Mouse (Mus musculus) liver, adult 2 months (tissue): Measurements from ENCODE around the gene Dusp13. TPM values are rescaled to one million over a fixed set of nuclear protein-coding genes. Genes with fewer than 3 reads are reported as not detected.

Experiments used
- DNase-seq: peaks from one replicate; pipeline ENCODE4 v3.0.0-alpha.2; 2011; ENCODE audit warnings: low read depth, low spot score; ENCODE audit errors: extremely low read depth
- H3K27ac ChIP-seq: fragments of 200-500 bp; replicated peaks from 2 replicates; pipeline ENCODE4 v1.5.1; 2012; ENCODE audit warnings: low read depth, mild to moderate bottlenecking, control low read depth, inconsistent platforms, low read length; ENCODE audit not compliant: insufficient read depth
- H3K27me3 ChIP-seq: fragments of 200-500 bp; 2 replicates; pipeline ENCODE4 v1.6.1; 2012; ENCODE audit warnings: mild to moderate bottlenecking, moderate library complexity, low read length, inconsistent platforms; ENCODE audit not compliant: control insufficient read depth, insufficient read depth
- H3K36me3 ChIP-seq: fragments of 200-500 bp; 2 replicates; pipeline ENCODE4 v1.6.1; 2012; ENCODE audit warnings: low read length, inconsistent platforms; ENCODE audit not compliant: control insufficient read depth, insufficient read depth
- H3K4me1 ChIP-seq: fragments of 200-500 bp; 2 replicates; pipeline ENCODE4 v1.6.1; 2011; ENCODE audit warnings: low read length; ENCODE audit not compliant: control insufficient read depth, insufficient read depth
- H3K4me3 ChIP-seq: fragments of 200-500 bp; 2 replicates; pipeline ENCODE4 v1.5.1; 2011; ENCODE audit warnings: low read depth, mild to moderate bottlenecking, control low read depth, low read length, moderate library complexity; ENCODE audit not compliant: insufficient read depth
- H3K79me2 ChIP-seq: fragments of 200-500 bp; 2 replicates; pipeline ENCODE4 v1.6.1; 2012; ENCODE audit warnings: inconsistent platforms, mild to moderate bottlenecking, low read length, moderate library complexity; ENCODE audit not compliant: control insufficient read depth, insufficient read depth
- H3K9ac ChIP-seq: fragments of 200-500 bp; 2 replicates; pipeline ENCODE4 v1.6.1; 2012; ENCODE audit warnings: low read depth, mild to moderate bottlenecking, control low read depth, inconsistent platforms, low read length
- CTCF ChIP-seq: fragments of 200-500 bp; IDR thresholded peaks from 2 replicates; pipeline ENCODE4 v1.5.1; 2011; ENCODE audit warnings: low read depth, low read length, control low read depth
- POLR2A ChIP-seq: fragments of 200-500 bp; IDR thresholded peaks from 2 replicates; pipeline ENCODE4 v1.6.1; 2011; ENCODE audit warnings: low read length, control low read depth; ENCODE audit not compliant: insufficient read depth; ENCODE audit errors: extremely low read depth
- WGBS: fragments of 180-500 bp; shearing (Covaris S2); methylation state at CpG from one replicate; pipeline ENCODE4 v1.1.7; 2018; 5-methylcytosine and 5-hydroxymethylcytosine counted together
- polyA plus RNA-seq: library from polyadenylated mRNA; depleted of rRNA; stranded (reverse); fragments of >200 nt; gene quantifications from 2 replicates; pipeline ENCODE4 v1.2.3, GENCODE M21; 2012
- total RNA-seq: library from RNA; depleted of rRNA; stranded (reverse); fragments of >200 nt; gene quantifications from 2 replicates; pipeline ENCODE4 v1.2.3, GENCODE M21; 2014

The Dusp13 gene
- total and polyA plus RNA-seq, 2 experiments: 0.21 TPM; not detected in 1

DNA sequence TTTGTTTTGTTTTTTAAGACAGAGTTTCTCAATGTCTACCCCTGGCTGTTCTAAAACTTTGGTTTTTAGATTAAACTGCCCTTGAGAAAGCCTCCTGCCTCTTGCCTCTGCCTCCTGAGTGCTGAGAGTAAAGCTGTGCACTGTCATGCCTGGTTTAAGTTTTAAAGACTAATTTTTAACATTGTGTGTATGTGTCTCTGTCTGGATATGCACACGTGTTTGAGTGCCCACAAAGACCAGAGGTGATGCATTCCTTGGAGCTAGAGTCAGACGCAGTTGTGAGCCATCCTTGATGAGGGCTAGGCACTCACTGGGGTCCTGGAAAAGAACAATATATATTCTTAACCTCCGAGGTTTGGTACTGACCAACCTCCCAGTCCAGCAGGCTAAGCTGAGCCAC is 36.4 kb upstream of the Dusp13 start:
- no peak overlapping the region for H3K9ac ChIP-seq
- TF ChIP-seq POLR2A: no peak
- no peak for TF ChIP-seq CTCF
- H3K27ac ChIP-seq: no peak overlapping the region
- H3K36me3 ChIP-seq: peaks cover 20% of the 10 kb centered on the region
- peaks cover 3% of the 10 kb centered on the region; the same call in 1 of the 2 replicates for H3K79me2 ChIP-seq
- peaks cover 5% of the 10 kb centered on the region for H3K4me1 ChIP-seq
- H3K27me3 ChIP-seq: no peaks in the 10 kb centered on the region
- WGBS: 95% methylated on average over 3 of the region's 3 CpGs
- no peak overlapping the region for H3K4me3 ChIP-seq
- DNase-seq: no peak

DNA sequence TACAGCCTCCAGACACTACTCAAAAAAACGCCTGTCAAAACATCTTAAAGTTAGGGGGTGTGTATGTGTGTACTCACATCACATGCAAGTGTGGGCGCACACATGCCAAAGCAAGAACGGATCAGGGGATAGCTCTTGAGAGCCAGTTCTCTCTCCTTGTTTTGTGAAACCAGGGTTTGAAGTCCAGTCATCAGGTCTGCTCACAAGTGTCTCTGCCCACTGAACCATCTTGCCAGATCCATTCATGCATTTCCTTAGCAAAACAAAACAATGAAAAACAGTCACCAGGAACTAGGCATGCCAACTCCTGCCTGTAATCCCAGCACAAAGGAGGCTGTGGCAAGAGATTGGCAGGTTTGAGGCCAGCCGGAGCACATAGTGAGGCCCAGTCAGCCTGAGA is 35.5 kb upstream of the Dusp13 start:
- no peak overlapping the region for H3K9ac ChIP-seq
- H3K4me3 ChIP-seq: no peak overlapping the region
- peaks cover 3% of the 10 kb centered on the region; the same call in 1 of the 2 replicates for H3K79me2 ChIP-seq
- H3K27ac ChIP-seq: no peak overlapping the region
- H3K4me1 ChIP-seq: peaks cover 5% of the 10 kb centered on the region
- peaks cover 19% of the 10 kb centered on the region for H3K36me3 ChIP-seq
- TF ChIP-seq CTCF (no peak), POLR2A (no peak)
- WGBS: 94% methylated on average over 4 of the region's 4 CpGs
- DNase-seq: no peak
- no peaks in the 10 kb centered on the region for H3K27me3 ChIP-seq

DNA sequence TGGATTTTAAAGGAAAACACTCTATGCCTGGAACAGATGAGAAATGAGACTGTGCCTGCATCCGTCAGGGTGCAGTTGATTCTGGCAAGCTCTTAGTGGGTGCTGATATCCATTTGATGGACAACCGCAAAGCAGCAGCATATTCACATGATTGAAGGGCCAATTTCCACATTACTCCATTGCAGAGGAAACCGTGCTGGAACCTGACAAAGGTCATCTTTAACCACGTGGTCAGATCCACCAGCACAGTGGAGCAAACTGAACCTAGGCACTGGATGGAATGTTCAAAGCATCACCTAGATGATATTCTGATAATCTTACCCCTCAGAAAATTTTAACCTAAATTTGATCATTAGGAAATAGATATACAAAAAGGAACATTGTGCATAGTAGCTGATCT is 25.2 kb upstream of the Dusp13 start:
- Histone ChIP-seq H3K4me3 (no peak overlapping the region), H3K36me3 (peaks cover 14% of the 10 kb centered on the region; the same call in 1 of the 2 replicates), H3K4me1 (peaks cover 11% of the 10 kb centered on the region), H3K9ac (no peak overlapping the region), H3K27ac (no peak overlapping the region), H3K79me2 (peaks cover 19% of the 10 kb centered on the region), H3K27me3 (no peaks in the 10 kb centered on the region)
- TF ChIP-seq CTCF (no peak), POLR2A (no peak)
- DNase-seq: peak; percentile 87
- 30% methylated on average over 4 of the region's 4 CpGs for WGBS

DNA sequence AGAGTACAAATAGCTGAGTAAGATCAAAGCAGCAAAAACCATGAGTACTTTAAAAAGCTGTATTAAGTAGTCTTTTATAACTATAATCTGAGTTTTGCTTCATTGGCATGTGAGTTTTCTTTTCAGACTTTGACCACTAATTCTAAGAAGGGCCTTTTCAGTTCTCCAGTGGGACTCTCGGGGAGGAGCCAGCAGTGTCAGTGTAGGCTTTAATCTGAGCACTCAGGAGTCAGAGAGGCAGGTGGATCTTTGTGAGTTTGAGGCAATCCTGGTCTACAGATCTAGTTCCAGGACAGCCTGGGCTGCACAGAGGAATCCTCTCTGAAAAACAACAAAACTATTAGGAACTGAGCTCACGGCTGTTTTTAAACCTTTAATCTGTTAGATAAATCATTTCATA is 23.0 kb upstream of the Dusp13 start:
- Histone ChIP-seq H3K4me1 (peaks cover 11% of the 10 kb centered on the region), H3K27me3 (no peaks in the 10 kb centered on the region), H3K9ac (no peak overlapping the region), H3K36me3 (peaks cover 11% of the 10 kb centered on the region; the same call in 1 of the 2 replicates), H3K79me2 (peaks cover 34% of the 10 kb centered on the region), H3K27ac (no peak overlapping the region), H3K4me3 (no peak overlapping the region)
- WGBS: 14% methylated on average over 2 of the region's 2 CpGs
- DNase-seq: peak; percentile 45
- no peak for TF ChIP-seq POLR2A
- no peak for TF ChIP-seq CTCF

DNA sequence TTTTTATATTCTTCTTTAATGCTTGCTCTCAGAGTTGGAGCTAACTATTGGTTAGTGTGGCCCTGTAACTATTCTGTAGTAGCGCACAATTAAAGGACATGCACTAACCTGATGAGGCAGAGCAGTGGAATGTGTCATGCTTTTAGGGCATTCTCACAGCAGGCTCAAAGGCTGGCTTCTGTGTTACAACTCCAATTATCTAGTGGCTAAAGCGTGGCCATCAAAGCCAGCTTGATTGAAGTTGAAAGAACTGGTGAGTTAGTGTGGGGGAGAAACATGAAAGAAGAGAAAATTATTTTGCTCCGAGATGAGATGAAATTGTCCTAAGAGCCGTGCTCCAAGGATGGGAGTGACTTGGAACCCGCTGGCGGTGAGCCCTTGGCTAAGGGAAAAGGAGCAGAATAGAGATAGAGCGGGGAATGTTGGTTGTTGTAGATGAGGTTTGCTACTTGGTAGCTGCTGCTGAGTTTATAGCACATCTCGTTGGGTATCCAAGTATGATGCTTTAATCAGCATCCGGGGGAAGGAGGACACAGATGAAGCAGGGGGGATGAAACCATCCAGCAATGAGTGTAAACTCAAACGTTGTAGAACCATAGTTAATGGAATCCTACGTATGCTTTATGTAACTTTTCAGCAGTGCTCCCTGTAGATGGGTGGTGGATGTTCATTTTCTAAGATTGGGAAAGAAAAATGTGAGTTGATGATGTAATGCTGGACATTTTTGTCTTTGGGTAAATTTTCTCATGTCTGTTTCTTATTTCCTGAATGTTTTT is 21.7 kb upstream of the Dusp13 start:
- H3K9ac ChIP-seq: no peak overlapping the region
- H3K4me1 ChIP-seq: peaks cover 11% of the 10 kb centered on the region
- H3K36me3 ChIP-seq: peaks cover 9% of the 10 kb centered on the region; the same call in 1 of the 2 replicates
- H3K27me3 ChIP-seq: no peaks in the 10 kb centered on the region
- peaks cover 34% of the 10 kb centered on the region for H3K79me2 ChIP-seq
- TF ChIP-seq CTCF (no peak), POLR2A (no peak)
- 90% methylated on average over 11 of the region's 11 CpGs for WGBS
- no peak overlapping the region for H3K4me3 ChIP-seq
- no peak overlapping the region; the same call in 1 of the 2 replicates for H3K27ac ChIP-seq
- no peak for DNase-seq

DNA sequence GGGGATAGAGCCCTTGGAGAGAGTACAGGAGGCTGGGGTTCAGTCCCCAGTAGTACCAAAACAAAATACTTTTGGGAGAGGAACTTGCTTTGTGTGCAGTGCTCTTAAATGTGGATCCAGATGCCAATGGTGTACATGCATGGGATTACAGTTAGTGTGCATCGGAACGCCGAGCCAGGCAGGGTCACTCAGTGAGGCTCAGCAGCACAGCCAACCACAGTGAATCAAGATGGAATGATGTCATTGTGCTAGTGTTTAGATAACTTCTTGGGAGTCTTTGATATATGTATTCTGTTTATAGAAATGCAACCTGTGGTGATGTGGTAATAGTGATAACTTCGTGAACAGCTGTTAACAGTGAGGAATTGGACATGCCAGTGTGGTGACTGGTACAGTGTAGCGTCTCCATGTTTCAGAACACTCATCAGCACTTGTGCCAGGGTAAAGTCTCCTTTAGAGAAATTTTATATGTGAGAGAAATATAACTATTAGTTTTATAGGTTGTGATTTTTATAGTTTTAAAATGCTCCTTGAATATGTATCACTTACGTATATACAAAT is 15.5 kb upstream of the Dusp13 start:
- Histone ChIP-seq H3K4me1 (peaks cover 17% of the 10 kb centered on the region), H3K27ac (no peak overlapping the region), H3K27me3 (no peaks in the 10 kb centered on the region), H3K36me3 (no peaks in the 10 kb centered on the region), H3K4me3 (no peak overlapping the region), H3K79me2 (peaks cover 45% of the 10 kb centered on the region), H3K9ac (no peak overlapping the region)
- DNase-seq: no peak
- no peak for TF ChIP-seq POLR2A
- no peak for TF ChIP-seq CTCF
- 90% methylated on average over 6 of the region's 6 CpGs for WGBS
